Mouse (Mus musculus) heart, postnatal 10 days (tissue): ENCODE results near the gene Abr. TPM values are rescaled to one million over a fixed set of nuclear protein-coding genes. Genes with fewer than 3 reads are reported as not detected.
A peak's percentile ranks its signal among the peaks of the same experiment; 100 is the strongest.

ENCODE experiments used
- DNase-seq, 2 experiments: peaks; one replicate each; pipeline ENCODE4 v3.0.0; 2021
- intact Hi-C: fragments of 180-260 bp; cut with DNase I; formaldehyde crosslinking; loops from one replicate; pipeline ENCODE4 v1.15.1; 2025
- total RNA-seq, 2 experiments: library from RNA; stranded (reverse); gene quantifications; 2 replicates each; pipeline ENCODE4 v1.2.3; 2021

The Abr gene
- total RNA-seq, 2 experiments from 2014 or later: 33.9 to 41.2 TPM

- no peak for DNase-seq
- intact Hi-C loops: loop anchor here (10.0 kb wide), 1 partner anchor 49 kb away; no protein-coding TSS in a partner anchor
These were observed 96.3 kb downstream of the Abr start for GRCm38 (mm10) chr11:76525646-76526351.

GRCm38 (mm10) chr11:76524947-76525346, 97.2 kb downstream of the Abr start:
- DNase-seq: peak; percentile 79 to 84
- intact Hi-C loops: loop anchor here (5.0 to 10.0 kb wide), 2 partner anchors 50 to 122 kb away; no protein-coding TSS in a partner anchor

- no peak for DNase-seq
- intact Hi-C loops: loop anchor here (5.0 to 10.0 kb wide), 2 partner anchors 51 to 124 kb away; no protein-coding TSS in a partner anchor
These were observed 98.8 kb downstream of the Abr start for GRCm38 (mm10) chr11:76523356-76523755.

GRCm38 (mm10) chr11:76520889-76521288, 101.2 kb downstream of the Abr start:
- intact Hi-C loops: loop anchor here (5.0 to 10.0 kb wide), 2 partner anchors 54 to 126 kb away; no protein-coding TSS in a partner anchor
- DNase-seq: no peak

GRCm38 (mm10) chr11:76518613-76519012, 103.5 kb downstream of the Abr start:
- intact Hi-C loops: no loop called here
- no peak for DNase-seq

- DNase-seq: no peak
- intact Hi-C loops: no loop called here
These were observed 104.0 kb downstream of the Abr start for GRCm38 (mm10) chr11:76518125-76518524.

GRCm38 (mm10) chr11:76516951-76517350, 105.2 kb downstream of the Abr start:
- DNase-seq: no peak
- intact Hi-C loops: no loop called here

- intact Hi-C loops: no loop called here
- peak; percentile 53 to 60 for DNase-seq
These were observed 107.0 kb downstream of the Abr start for GRCm38 (mm10) chr11:76515123-76515522.

- intact Hi-C loops: no loop called here
- DNase-seq: no peak
These were observed 111.1 kb downstream of the Abr start for GRCm38 (mm10) chr11:76510977-76511376.

- intact Hi-C loops: no loop called here
- DNase-seq: peak; percentile 45 to 50
These were observed 112.1 kb downstream of the Abr start for GRCm38 (mm10) chr11:76509751-76510723.

GRCm38 (mm10) chr11:76508831-76509595, 113.1 kb downstream of the Abr start:
- DNase-seq: no peak
- intact Hi-C loops: no loop called here

- intact Hi-C loops: no loop called here
- DNase-seq: no peak
These were observed 114.0 kb downstream of the Abr start for GRCm38 (mm10) chr11:76508125-76508524.

- DNase-seq: no peak
- intact Hi-C loops: no loop called here
These were observed 114.6 kb downstream of the Abr start for GRCm38 (mm10) chr11:76507302-76508124.

- intact Hi-C loops: no loop called here
These were observed 115.4 kb downstream of the Abr start for GRCm38 (mm10) chr11:76506514-76507228.

GRCm38 (mm10) chr11:76505106-76505505, 117.0 kb downstream of the Abr start:
- no peak for DNase-seq
- intact Hi-C loops: no loop called here

More at GRCm38 (mm10) chr11:76506514-76507228, 115.4 kb downstream of the Abr start:
- peak; percentile 84 to 88 for DNase-seq

GRCm38 (mm10) chr11:76504058-76504457, 118.1 kb downstream of the Abr start:
- no peak for DNase-seq
- intact Hi-C loops: no loop called here

- no peak for DNase-seq
- intact Hi-C loops: no loop called here
These were observed 122.1 kb downstream of the Abr start for GRCm38 (mm10) chr11:76499987-76500386.

GRCm38 (mm10) chr11:76499564-76499963, 122.5 kb downstream of the Abr start:
- DNase-seq: peak in 1 of 2 experiments; percentile 44

GRCm38 (mm10) chr11:76497769-76498152, 124.4 kb downstream of the Abr start:
- peak; percentile 51 to 54 for DNase-seq

More at GRCm38 (mm10) chr11:76499564-76499963, 122.5 kb downstream of the Abr start:
- intact Hi-C loops: no loop called here

More at GRCm38 (mm10) chr11:76497769-76498152, 124.4 kb downstream of the Abr start:
- intact Hi-C loops: loop anchor here (1.0 kb wide), 1 partner anchor 41 kb away; no protein-coding TSS in a partner anchor
